Mouse (Mus musculus): ENCODE measurements around the gene Fads6.

Fads6 gene

DNA sequence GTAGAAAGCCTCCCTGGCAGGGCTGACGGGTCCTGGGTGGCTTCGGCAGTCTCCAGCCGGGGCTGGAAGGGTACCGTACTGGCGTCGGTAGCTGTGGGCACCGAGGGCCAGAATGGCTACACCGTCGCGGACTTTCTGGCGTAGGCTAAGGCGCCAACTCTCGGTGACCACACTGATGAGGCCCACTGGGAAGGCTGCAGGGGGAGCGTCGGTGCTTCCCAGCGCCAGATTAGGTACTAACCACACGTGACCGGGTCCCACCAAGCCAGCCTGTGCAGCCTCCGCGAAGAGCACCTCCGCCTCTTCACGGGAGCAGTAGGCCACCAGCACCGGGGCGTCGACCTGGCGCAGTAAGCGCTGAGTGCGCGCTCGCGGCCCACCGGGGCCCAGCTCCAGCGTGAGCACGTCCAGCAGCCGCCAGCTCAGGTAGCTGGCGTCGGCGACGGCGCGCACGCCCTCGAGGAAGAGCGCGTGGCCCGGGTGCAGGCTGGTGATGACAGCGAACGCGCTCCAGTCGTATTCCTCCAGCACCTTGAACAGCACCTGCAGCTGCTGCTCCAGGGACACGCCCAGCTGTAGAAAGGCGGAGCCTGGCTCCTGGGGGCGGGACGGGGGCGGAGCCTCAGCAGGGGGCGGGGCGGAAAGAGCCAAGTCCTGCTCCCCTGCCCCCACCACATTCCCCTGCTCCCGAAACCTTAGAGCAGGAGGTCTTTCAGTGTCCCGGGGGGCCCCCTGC is 39.5 kb downstream of the Fads6 start:
- DNase-seq (ENCODE audit: low spot score) = peak; percentile 51

DNA sequence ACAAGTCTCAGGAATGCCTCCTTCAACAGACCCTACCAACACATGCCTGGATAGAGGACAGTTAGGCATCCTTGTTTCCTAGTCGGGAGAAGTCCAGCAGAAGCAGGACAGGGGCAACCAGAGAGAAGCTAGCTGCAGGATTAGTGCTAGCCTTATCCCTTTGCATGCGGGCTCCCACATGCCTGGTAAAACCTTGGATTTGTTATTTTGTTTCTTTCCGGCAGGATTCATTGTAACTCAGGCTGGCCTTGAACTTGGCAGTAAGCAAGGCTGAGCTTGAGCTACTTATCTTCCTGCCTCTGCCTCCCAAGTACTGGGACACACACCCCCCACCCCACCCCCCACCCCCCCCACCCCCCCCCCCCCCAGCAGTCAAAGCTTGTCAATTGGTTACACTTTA is 46.2 kb downstream of the Fads6 start:
- no peak for DNase-seq (ENCODE audit: low spot score)

DNA sequence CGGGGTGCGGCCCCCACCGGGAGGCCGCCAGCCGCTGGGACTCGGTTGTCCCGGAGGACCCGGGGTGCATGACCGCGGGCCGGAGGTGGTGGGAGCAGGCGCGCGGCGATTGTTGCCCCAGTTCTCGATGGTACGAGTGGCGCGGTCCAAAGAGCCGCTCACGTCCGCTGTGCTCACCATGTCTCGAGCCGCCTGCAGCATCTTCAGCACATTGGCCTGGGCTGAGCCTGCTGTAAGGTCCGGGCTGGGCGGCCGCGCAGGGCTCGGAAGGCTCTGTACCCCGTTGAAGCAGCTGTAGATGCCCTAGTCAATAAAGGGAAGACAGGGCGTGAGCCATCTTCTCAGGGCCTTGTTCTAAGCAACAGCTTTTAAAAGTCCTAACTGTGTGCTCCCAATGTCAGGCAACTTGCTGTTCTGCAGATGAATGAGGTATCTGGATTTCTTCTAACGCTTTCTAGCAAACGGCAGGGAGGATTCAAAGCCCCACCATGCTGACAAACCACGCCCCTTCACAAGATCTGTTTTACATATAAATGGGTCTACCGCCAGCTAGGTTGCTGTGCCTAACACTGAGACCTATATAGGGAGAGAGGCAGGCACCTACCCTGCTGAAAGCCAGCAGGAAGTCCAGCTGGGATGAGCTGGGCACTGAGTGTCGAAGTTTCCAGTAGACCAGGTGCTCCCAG is 46.9 kb downstream of the Fads6 start:
- DNase-seq (ENCODE audit: low spot score) = no peak

DNA sequence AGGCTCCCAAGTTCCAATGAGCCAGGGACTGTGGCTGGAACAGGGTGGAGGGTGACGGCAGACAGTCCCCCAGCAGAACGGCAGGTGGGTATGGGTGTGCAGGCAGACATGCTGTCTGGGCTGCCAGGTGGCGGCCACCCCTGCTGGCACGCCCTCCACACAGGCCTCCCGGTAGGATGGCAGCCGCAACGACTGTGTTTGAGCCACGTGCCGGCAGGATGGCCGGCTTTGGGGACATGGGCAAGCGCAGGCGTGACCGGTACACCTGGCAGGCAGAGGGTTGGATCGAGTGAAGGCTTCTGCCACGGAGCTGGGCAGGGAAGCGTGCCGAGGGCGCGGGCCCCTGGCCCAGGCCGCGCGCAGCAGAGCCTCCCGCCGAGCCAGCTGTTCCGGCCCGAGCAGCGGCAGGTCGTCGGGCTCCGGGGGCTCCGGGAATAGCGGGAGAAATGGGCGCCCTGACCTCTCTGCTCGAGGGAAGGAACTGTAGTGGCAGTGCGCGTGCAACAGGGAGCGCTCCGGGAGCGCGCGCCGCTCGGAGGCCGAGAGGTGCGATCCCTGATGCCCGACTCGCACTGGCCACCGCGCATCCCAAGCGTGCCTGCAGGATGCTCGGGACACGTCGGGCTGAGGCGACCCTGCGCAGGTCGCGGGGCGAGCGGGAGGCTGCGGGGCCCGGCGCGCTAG is 47.6 kb downstream of the Fads6 start:
- DNase-seq (ENCODE audit: low spot score) = no peak

DNA sequence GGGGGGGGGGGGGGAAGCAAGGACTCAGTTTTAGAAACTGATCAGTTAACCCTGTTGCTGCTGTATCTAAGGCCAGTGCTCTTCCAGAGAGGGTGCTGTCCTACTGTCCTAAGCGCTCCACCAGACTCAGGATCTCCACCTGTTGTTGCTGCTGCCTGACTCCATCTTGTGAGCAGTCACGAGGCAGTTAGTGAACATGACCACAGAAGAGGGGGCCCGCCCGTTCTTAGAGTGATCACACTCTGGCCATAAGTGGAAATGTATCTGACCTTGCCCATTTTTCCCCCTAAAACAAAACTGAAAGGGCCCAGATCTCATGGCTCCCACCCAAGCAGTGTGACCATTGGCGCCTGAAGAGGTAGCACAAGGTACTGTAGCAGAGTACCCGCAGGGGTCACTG is 49.5 kb downstream of the Fads6 start:
- DNase-seq (ENCODE audit: low spot score) = no peak

DNA sequence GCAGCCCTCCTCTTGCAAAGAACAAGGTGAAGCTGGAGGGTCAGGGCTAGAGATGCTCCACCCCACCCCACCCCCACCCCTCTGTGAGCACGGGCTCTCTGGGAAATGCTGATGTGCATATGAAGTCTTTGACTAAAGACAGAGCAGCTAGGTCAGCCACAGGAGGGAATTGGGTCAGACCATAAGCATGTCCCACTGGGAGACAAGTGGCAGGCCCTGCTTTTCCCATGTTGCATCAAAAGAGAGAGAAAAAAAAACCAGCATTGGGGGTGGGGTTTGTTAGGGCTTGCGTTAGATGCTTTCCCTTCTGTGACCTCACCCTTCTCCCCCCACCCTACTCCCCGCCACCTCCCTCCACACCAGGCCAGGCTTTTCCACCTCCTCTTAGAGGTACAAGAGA is 50.2 kb downstream of the Fads6 start:
- DNase-seq (ENCODE audit: low spot score) = no peak

DNA sequence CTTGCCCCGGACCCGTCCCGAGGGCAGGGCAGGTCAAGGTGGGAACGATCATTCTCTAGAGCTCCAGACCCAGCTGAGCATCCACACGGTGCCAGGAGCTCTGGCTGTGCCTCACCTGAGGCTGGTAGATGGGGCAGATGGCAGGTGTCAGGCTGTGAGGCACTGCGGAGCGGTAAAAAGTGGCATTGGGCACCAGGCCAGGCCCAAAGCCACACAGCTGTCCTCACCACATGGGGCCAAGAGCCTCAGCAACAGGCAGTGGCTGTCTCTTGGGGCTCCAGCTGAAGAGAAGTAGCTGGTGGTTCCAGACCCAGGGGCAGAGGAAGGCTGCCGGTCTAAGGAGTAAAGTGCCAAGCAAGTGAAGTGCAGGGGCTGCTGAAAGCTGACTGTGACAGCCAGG is 51.1 kb downstream of the Fads6 start:
- no peak for DNase-seq (ENCODE audit: low spot score)

DNA sequence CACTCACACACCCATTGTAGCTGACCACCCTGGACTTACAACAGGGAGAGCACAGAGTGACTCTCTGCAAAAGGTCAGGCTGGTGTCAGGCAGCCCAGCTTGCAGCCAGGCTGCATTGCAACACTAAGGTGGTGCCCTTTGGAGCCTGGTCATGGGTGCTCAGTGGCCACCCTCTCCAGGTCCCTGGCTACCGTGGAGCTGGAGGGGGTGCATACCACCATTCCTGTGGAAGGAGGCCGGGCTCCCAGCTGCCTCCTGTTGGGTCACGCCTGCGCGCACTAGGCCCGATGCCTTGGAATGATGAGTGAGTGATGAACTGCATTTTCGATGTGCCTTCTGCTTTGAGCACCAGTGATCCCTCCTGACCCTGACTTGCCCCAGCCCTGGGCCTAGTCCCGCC is 52.6 kb downstream of the Fads6 start:
- DNase-seq (ENCODE audit: low spot score) = no peak

DNA sequence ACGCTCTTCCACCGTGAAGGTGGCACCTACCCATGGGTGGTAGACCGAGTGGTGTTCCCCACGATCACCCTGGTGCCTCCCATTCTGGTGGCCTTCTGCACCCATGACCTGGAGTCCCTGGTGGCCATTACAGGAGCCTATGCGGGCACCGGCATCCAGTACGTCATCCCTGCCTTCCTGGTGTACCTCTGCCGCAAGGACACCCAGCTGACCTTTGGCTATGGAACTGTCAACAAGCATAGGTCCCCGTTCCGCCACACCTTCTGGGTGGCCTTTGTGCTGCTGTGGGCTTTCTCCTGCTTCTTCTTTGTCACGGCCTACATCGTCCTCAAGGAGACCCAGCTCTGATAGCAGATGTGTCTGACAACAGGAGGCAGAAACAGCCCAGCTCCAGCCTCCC is 53.7 kb downstream of the Fads6 start:
- DNase-seq (ENCODE audit: low spot score) = no peak

DNA sequence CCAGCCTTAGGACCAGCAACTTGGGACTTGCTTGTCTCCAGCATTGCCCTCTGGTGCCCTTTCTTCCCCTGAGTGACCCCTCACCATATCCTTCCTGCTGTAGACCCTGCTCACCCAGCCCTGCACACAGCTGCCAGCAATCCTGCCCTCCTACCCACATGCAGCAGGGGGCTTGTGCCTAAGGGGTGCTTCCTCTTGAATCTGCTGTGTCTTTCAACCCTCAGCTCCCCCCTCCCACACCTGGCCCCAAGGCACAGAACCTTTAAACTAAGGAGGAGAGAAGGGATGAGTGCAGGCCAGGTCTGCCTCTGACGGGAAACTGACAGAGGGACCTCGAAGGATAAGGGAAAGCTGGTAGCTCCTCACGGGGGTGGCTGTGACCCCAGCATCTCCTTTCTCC is 54.7 kb downstream of the Fads6 start:
- DNase-seq (ENCODE audit: low spot score) = no peak

DNA sequence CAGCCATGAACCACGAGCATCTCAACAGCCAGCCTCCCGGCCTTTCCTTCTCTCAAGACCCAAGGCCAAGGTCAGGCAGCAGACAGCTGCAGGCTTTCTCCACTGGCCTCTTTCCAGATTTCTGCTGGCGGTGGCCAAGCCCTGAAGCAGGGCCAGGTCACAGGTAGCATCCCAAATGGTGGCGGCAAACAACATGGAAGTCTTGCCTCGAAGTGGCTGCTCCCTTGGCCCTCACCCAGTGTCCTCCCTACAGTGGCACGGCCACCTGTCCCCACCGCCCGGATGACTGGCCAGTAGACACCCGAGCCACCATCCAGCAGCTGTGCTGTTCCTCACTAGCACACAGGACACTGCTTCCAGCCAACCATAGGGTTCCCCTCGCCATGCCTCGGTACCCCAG is 56.1 kb downstream of the Fads6 start:
- DNase-seq (ENCODE audit: low spot score) = no peak

DNA sequence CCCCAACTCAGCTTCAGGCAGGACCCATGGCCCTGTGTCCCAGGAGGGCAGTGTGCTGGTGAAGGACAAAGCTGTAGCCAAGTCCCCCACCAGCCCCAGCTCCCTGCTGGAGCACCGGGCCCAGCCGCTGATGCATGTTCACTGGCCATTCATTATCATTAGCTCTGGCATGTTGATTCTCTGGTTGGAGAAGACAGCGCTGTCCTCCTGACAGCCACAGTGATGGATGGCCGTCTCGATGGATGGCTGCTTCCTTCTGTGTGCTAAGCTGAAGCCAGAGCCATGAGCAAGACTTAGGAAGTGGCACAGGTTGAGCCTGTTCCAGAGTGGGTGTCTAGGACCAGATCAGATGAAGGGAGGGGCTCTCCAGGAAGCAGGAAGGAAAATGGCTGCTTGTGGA is 60.9 kb downstream of the Fads6 start:
- DNase-seq (ENCODE audit: low spot score) = no peak

DNA sequence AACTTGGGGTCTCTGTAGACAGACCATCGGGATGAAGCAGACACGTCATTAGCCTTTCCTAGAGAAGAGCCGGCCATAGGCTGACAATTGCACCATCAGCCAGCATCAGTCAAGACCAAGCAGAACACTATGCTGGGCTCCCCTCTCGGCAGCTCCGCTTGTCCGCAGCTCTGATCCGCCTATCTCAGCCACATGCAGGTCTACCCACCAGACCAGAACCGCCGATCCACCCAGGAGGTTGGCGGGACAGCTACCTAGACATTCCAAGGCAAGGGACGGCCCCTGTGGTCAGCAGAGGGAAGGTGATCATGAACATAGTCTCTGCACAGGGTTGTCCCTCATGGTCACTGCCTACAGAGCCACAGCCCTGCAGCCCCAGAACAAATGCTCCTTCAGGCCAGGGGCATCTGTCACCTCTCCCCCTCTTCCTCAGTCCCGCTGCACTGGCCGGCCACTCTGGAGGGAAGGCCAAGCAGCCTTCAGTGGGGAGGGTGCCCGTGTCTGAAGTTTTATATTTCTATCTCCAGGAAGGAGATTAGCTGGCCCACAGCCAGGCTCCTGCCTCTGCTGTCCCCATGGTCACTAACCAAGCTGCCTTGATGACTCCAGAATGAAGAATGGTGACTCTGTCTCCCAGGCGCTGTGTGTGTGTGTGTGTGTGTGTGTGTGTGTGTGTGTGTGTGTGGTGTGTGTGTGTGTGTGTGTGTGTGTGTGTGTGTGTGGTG is 63.0 kb downstream of the Fads6 start:
- no peak for DNase-seq (ENCODE audit: low spot score)

DNA sequence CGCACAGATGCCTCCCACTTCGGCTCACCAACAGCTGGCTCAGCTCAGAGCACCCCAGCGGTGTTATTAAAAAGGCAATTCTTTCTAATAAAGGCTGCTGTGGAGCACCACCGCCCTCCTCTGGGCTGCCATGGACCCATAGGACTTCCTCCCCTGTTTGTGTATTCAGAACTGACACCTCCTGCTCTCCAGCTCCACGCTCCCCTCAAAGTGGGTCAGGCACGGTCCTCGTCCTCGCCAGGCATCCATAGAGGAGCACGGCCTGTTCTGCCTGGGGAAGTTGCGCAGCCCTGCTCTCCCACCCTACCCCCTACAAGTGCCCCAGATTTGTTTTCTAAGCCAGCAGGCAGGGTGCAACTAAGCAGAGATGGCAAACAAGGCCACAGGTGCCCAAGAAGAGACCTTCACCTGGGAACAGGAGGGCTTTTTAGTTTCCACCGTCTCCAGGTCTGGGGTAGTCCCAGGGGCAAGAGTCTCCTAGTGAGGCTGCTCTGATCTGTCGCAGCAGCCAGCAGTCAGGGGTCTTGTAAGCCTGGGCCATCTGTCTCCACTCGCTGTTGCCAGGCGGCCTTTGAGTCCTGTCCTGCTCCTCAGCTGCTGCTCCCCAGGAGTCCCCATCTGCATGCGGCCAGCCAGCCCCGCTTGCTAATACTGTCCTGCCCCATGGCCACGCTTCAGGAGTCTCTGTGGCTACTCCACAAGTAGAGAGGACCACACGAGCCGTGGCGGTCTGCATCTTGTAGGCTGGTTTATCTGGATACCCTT is 63.8 kb downstream of the Fads6 start:
- no peak for DNase-seq (ENCODE audit: low spot score)

DNA sequence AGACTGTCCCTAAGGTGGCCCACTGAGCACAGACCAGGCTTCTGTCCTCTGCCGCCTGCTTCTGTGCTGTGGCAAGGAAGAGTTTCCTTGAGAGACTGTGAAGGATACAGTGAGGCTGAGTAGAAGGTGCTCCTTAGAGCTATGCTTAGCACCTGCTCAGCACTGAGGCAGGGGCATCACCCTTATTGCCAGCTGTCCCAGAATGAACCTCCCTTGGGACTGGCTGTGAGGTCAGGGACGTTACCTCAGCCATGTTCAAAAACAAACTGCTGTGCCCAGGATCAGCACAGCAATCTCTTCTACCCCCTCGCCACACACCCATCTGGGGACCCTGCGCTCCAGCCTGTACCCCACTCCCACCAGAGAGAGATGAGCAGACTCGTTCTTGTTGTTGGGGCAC is 64.6 kb downstream of the Fads6 start:
- DNase-seq (ENCODE audit: low spot score) = no peak

DNA sequence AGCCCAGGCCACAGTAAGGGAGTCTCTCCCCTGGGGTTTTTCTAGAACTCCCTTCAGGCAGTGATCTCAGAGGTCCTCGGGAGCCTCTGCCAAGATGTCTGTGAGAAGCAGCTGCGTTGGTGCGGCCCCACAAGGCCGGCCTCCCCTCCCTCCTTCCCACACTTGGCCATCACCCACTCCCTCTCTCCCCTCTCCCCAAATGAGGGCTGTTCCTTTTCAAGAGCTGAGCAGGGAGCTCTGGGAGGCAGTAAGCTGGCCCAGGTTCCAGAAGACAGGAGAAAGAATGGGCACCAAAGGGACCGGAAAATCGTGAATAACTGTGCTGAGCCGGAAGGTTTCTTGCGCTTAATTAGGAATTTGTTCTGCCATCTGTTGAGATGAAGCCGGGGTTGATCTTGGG is 65.5 kb downstream of the Fads6 start:
- no peak for DNase-seq (ENCODE audit: low spot score)

DNA sequence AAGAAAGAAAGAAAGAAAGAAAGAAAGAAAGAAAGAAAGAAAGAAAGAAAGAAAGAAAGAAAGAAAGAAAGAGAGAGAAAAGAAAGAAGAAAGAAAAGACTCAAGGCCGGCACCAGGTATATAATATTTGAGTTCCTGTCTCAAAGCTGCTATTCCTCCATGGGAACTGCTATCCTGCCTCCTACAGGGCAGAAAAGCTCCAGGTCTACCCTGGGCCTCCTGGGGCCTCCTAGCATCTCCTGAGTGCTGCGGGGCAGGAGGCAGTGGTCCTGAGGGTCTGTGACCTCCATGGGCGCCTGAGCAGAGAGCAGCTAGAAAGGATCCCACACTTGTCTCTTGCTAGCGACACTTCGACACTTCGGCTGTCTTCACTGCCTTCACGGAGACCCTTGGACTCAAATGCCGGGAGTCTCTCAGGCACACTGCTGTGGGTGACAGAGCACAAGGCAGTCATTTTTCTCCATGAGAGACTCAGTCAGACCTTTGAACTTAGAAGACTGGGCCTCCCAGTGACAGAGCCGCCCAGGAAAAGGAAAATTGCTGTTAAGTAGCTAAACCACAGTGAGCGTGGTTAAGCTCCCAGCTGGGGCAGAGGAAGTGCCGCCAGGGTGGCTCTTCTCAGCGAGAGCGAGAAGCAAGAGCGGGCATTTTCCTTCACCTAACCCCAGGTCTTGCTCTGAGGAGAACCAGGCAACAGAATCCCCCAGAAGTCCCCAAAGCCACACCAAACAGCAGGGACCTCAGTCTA is 66.1 kb downstream of the Fads6 start:
- DNase-seq (ENCODE audit: low spot score) = peak; percentile 72

Measured in yolk sac, embryonic 10.5 days (tissue).